Mouse (Mus musculus) right cerebral cortex, postnatal 14 days (tissue): ENCODE results near the gene Acsl3.

ENCODE experiments used
- DNase-seq: peaks from one replicate; pipeline ENCODE4 v3.0.0; 2022

Acsl3 gene

DNA sequence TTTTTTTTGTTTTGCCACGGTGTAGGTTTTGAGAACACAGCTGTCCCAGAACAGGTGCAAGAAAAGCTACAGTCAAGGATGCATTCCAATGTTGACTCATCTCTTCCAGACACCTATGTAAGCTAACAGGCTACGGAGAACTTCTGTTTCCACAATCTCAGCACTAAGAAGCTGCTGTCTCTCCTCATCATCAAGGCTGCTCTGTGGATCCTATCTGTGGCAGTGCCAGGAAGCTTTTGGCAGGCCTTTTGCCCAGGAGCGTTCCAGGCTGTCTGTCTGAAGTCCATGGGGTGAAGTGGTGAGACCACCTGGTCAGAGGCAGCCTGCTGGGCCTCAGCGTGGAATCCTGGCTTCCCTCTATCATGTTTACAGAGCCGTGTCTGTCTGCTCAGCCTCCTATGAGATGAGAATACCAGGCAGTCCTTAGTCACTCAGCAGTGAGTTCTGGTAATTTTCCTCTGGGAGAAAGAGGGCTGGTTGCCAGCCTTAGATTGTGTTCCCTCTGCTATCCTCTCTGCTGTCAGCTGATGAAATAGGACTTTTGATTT, 87.7 kb downstream of the Acsl3 start:
- DNase-seq, result no peak
